Mouse (Mus musculus) hindbrain, embryonic 14.5 days (tissue): Measurements from ENCODE around the gene Disp3. TPM values are rescaled to one million over a fixed set of nuclear protein-coding genes. Genes with fewer than 3 reads are reported as not detected.

ENCODE experiments used
- ATAC-seq: fragments of 200-750 bp; cut with Nextera tagmentation; 2 replicates; pipeline ENCODE4 v1.8.0; 2017; ENCODE audit warnings: moderate number of reproducible peaks, mild to moderate bottlenecking, moderate TSS enrichment, moderate library complexity; ENCODE audit not compliant: low FRiP score
- DNase-seq: peaks from one replicate; pipeline ENCODE4 v3.0.0-alpha.2; 2015; ENCODE audit warnings: low spot score
- H3K27ac ChIP-seq: fragments of 300-500 bp; sonication (generic); 2 replicates; pipeline ENCODE4 v1.5.1; 2014; ENCODE audit warnings: mild to moderate bottlenecking, moderate library complexity
- H3K27me3 ChIP-seq: fragments of 300-500 bp; sonication (generic); 2 replicates; pipeline ENCODE4 v1.6.1; 2014; ENCODE audit warnings: mild to moderate bottlenecking, low read length, mixed read lengths; ENCODE audit not compliant: control insufficient read depth, insufficient read depth
- H3K36me3 ChIP-seq: fragments of 300-500 bp; sonication (generic); replicated peaks from 2 replicates; pipeline ENCODE4 v1.6.1; 2014; ENCODE audit not compliant: control insufficient read depth, insufficient read depth
- H3K4me1 ChIP-seq: fragments of 300-500 bp; sonication (generic); replicated peaks from 2 replicates; pipeline ENCODE4 v1.6.1; 2014; ENCODE audit warnings: antibody characterized with exemption, low read length, mixed read lengths; ENCODE audit not compliant: control insufficient read depth, insufficient read depth
- H3K4me2 ChIP-seq: fragments of 300-500 bp; sonication (generic); replicated peaks from 2 replicates; pipeline ENCODE4 v1.6.1; 2014; ENCODE audit warnings: mild to moderate bottlenecking, moderate library complexity
- H3K4me3 ChIP-seq: fragments of 300-500 bp; sonication (generic); replicated peaks from 2 replicates; pipeline ENCODE4 v1.5.1; 2014; ENCODE audit warnings: mild to moderate bottlenecking, low read length
- H3K9ac ChIP-seq: fragments of 300-500 bp; sonication (generic); 2 replicates; pipeline ENCODE4 v1.6.1; 2014
- H3K9me3 ChIP-seq: fragments of 300-500 bp; sonication (generic); 2 replicates; pipeline ENCODE4 v1.6.1; 2016; ENCODE audit warnings: low read length; ENCODE audit not compliant: control insufficient read depth
- WGBS: fragments of 180-500 bp; shearing (Covaris S2); extraction: QIAGEN DNeasy Blood & Tissue Kit; methylation state at CpG from one replicate; pipeline ENCODE4 v1.1.7; 2014; 5-methylcytosine and 5-hydroxymethylcytosine counted together
- polyA plus RNA-seq: library from polyadenylated mRNA; unstranded; fragments of >200 nt; fragmentation: Nextera tagmentation; extraction: Ambion mirVana; gene quantifications from 2 replicates; pipeline ENCODE4 v1.2.1, GENCODE M21; 2014

The Disp3 gene
- polyA plus RNA-seq, 1 experiment from 2014 or later: 16.6 TPM

DNA sequence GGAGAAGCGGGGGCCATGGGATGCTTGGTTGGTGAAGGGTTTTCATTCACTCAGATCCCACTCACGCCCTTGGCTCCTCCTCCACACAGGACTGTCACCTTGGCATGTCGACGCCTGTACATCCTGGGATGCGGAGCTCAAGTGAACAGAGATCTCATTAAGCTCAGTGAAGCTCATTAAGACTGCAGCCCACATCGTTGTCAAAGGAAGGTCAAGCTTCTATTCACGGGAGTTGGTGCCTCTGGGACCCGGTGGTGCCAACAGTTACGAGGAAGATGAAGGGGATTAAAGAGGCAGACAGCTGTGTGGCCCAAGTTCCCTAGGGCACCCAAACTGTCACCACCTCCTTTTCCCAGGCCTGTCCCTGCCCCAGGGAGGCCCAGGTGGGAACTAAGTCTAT lies 49.5 kb downstream of the Disp3 start:
- no peaks in the 10 kb centered on the region for H3K9me3 ChIP-seq
- H3K36me3 ChIP-seq: peaks cover 34% of the 10 kb centered on the region
- no peak overlapping the region for H3K9ac ChIP-seq
- no peak overlapping the region for H3K4me3 ChIP-seq
- no peak overlapping the region for H3K27ac ChIP-seq
- H3K4me2 ChIP-seq: no peak overlapping the region
- no peaks in the 10 kb centered on the region for H3K27me3 ChIP-seq
- 28% methylated on average over 9 of the region's 9 CpGs for WGBS
- H3K4me1 ChIP-seq: peaks cover 21% of the 10 kb centered on the region
- ATAC-seq (no peak), DNase-seq (no peak)

DNA sequence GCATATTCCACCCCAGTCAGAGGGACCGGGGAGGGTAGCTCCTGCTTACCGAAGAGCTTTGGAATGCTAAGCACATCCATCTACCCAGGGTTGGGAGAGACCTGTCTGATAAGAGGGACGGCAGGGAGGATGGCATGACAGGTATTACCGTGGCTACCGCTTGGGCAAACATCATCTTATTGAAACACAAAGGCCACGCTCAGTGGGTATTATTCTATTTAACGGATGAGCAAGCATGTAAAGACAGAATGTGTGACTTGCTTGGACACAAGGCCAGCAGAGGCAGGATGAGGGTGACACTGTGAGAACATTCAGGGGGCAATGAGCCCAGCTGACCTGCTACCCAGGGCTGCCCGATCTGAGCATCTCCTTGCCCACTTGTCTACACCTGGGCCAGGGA lies 51.1 kb downstream of the Disp3 start:
- H3K36me3 ChIP-seq: peaks cover 20% of the 10 kb centered on the region
- H3K27me3 ChIP-seq: no peaks in the 10 kb centered on the region
- peaks cover 24% of the 10 kb centered on the region for H3K4me1 ChIP-seq
- no peaks in the 10 kb centered on the region for H3K9me3 ChIP-seq
- H3K27ac ChIP-seq: no peak overlapping the region
- no peak overlapping the region for H3K4me3 ChIP-seq
- DNase-seq (no peak), ATAC-seq (no peak)
- H3K9ac ChIP-seq: no peak overlapping the region
- H3K4me2 ChIP-seq: no peak overlapping the region
- 40% methylated on average over 8 of the region's 8 CpGs for WGBS

DNA sequence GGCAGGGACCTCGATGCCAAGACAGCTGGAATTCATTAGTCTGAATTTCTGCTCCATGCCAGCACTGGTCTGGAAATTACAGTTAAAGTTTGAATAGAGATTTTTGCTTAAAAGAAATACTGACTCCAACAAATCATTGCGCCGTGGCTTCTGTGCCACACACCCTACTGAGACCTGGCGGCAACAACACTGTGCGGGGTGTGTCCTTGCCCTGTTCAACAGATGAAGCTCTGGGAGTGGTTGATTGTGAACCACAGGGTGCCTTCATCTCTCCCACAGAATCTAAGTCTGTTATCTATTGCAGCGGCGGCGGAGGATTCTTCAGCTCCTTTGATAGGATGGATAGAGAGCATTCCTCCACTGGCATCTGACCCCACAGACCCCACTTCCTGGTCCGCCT lies 54.7 kb downstream of the Disp3 start:
- no peak for DNase-seq
- no peak for ATAC-seq
- no peak overlapping the region for H3K9ac ChIP-seq
- WGBS: 77% methylated on average over 9 of the region's 9 CpGs
- no peaks in the 10 kb centered on the region for H3K9me3 ChIP-seq
- H3K4me1 ChIP-seq: peaks cover 18% of the 10 kb centered on the region
- no peak overlapping the region for H3K4me3 ChIP-seq
- no peaks in the 10 kb centered on the region for H3K36me3 ChIP-seq
- H3K27me3 ChIP-seq: 0 out of 2 replicates have a peak, but pooled peaks cover 4% of the 10 kb centered on the region
- peak overlapping the region; percentile 24; the same call in 1 of the 2 replicates for H3K27ac ChIP-seq
- no peak overlapping the region for H3K4me2 ChIP-seq

DNA sequence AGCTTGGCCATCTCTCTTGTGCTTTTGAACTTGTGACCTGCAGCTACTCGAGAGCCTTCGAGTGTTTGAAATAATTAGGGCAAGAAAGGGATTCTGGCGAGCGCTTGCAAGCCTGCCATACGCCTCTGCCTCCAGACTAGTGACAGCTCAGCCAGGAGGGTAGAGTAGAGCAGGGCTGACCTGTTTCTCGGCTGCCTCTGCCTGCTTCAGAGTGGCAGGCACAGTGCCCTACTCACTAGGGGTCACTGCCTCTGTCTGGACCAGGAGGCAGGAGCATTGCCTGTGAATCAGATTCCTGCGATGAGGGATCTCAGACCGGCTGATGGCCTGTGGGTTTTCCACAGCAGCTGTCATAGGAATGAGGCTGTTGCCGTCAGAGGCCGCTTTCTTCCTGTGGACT lies 55.1 kb downstream of the Disp3 start:
- no peak overlapping the region for H3K9ac ChIP-seq
- H3K4me1 ChIP-seq: peaks cover 14% of the 10 kb centered on the region; the same call in 1 of the 2 replicates
- H3K36me3 ChIP-seq: no peaks in the 10 kb centered on the region
- H3K27ac ChIP-seq: peak overlapping the region; percentile 24; the same call in 1 of the 2 replicates
- no peak overlapping the region for H3K4me2 ChIP-seq
- 0 out of 2 replicates have a peak, but pooled peaks cover 4% of the 10 kb centered on the region for H3K27me3 ChIP-seq
- H3K9me3 ChIP-seq: no peaks in the 10 kb centered on the region
- ATAC-seq (no peak), DNase-seq (no peak)
- WGBS: 36% methylated on average over 10 of the region's 10 CpGs
- no peak overlapping the region for H3K4me3 ChIP-seq

DNA sequence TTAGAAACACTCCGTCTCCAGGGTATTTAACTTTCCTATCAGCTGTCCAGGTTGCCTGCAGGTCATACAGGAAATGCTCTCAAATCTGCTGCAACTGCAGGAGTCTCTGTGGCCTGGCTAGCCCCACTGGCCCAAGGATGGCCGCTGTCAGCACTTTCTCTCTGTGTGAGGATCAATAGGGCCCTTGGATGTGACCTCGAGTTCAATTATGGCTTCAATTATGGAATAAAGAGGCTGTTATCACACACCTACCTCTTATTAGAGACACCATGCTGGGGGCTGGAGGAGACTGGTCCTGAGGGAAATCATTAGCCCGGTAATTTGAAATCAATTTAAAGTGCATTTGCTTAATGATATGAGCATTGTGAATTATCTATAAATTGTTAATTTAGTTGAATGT lies 55.6 kb downstream of the Disp3 start:
- no peaks in the 10 kb centered on the region for H3K36me3 ChIP-seq
- no peaks in the 10 kb centered on the region for H3K9me3 ChIP-seq
- DNase-seq: no peak
- WGBS: 56% methylated on average over 4 of the region's 4 CpGs
- peaks cover 9% of the 10 kb centered on the region; the same call in 1 of the 2 replicates for H3K4me1 ChIP-seq
- no peak for ATAC-seq
- H3K4me3 ChIP-seq: no peak overlapping the region
- H3K27ac ChIP-seq: no peak overlapping the region
- H3K9ac ChIP-seq: no peak overlapping the region
- no peak overlapping the region for H3K4me2 ChIP-seq
- H3K27me3 ChIP-seq: 0 out of 2 replicates have a peak, but pooled peaks cover 4% of the 10 kb centered on the region

DNA sequence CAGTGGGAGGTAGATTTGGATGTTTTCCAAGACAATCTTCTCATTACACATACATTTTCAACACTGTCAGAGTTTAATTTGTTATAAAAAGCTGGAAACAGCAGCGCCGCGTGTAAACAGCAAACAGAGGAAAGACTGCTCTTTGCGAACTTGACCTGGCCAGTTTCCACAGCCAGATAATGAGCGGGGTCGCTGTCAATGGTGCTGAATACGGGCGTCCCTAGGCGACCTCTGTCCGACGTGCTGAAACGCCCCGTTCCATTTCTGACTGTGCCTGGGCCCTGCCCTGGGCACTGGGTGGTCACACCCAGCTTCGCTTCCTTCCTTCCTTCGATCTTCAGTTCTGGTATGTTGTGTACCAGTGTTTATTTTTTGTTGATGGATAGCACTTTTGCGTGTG lies 58.1 kb downstream of the Disp3 start:
- Histone ChIP-seq H3K36me3 (no peaks in the 10 kb centered on the region), H3K4me2 (no peak overlapping the region), H3K9me3 (no peaks in the 10 kb centered on the region), H3K4me1 (peaks cover 7% of the 10 kb centered on the region; the same call in 1 of the 2 replicates), H3K27ac (no peak overlapping the region), H3K9ac (no peak overlapping the region), H3K27me3 (0 out of 2 replicates have a peak, but pooled peaks cover 4% of the 10 kb centered on the region), H3K4me3 (no peak overlapping the region)
- no peak for ATAC-seq
- WGBS: 7% methylated on average over 16 of the region's 16 CpGs
- DNase-seq: no peak

DNA sequence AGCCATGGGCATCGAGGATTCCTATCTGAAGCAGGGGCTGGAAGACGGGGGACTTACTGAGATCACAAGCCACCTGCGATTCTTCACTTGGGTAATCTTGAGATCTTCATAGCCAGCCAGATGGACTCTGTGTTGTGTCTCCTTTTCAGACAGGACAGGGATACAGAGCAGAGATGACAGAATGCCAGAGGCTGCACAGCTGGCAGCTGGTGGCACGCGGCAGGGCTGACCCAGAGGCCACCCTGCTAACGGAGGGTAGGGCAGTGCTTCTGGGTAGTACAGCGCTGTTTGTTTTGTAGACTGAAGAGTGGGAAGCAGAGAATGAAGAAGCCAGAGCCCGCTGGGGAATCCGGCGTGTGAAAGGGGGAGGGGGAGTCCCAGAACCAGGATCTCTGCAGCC lies 64.8 kb downstream of the Disp3 start:
- DNase-seq: no peak
- ATAC-seq: no peak
- Histone ChIP-seq H3K9me3 (no peaks in the 10 kb centered on the region), H3K9ac (no peak overlapping the region), H3K27me3 (peaks cover 3% of the 10 kb centered on the region; the same call in 1 of the 2 replicates), H3K4me3 (no peak overlapping the region), H3K4me1 (peaks cover 13% of the 10 kb centered on the region; the same call in 1 of the 2 replicates), H3K27ac (no peak overlapping the region), H3K4me2 (no peak overlapping the region), H3K36me3 (no peaks in the 10 kb centered on the region)
- 32% methylated on average over 10 of the region's 10 CpGs for WGBS

DNA sequence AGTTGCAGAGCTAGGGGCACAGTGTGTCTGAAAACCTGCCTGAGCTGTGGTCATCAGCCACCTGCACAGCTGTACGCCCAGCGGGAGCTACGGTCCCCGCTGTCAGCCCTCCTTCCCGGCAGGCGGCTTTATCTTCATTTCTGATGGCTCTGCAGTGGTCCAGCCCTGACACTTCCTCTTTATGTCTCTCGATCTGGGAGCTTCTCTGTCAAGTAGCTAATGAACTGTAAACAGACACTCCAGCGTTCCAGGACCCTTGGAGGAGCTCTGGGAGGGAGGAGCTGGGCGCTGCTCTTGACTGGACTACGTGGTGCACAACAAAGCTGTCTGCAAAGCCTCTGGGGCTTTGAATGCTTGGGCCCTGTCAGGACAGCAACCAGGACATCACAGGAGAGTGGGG lies 67.1 kb downstream of the Disp3 start:
- Histone ChIP-seq H3K4me2 (no peak overlapping the region), H3K4me1 (peaks cover 13% of the 10 kb centered on the region; the same call in 1 of the 2 replicates), H3K27ac (0 out of 2 replicates have a peak overlapping the region, but pooled peaks have one; percentile 12), H3K4me3 (no peak overlapping the region), H3K36me3 (no peaks in the 10 kb centered on the region), H3K27me3 (peaks cover 3% of the 10 kb centered on the region; the same call in 1 of the 2 replicates), H3K9ac (no peak overlapping the region), H3K9me3 (no peaks in the 10 kb centered on the region)
- ATAC-seq (no peak), DNase-seq (no peak)
- WGBS: 6% methylated on average over 10 of the region's 10 CpGs

DNA sequence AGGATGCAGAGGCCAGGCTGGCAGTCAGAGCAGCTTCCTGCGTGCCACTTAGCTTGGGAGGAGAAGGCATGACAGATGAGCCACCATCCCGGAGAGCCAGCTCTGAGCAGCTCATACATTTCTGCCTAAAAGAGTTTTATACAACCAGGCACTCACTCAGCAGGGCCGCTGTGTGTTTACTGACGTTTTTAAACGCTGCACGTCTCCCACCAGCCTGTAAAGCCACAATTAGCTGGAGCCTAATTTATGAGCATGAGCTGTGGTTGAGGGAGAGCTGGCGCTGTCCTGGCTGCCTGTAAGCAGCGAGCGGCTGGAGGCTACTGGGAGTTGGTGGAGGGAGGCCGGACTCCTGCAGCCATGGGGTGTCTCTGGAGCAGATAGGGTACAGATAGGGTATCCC lies 69.5 kb downstream of the Disp3 start:
- Histone ChIP-seq H3K36me3 (no peaks in the 10 kb centered on the region), H3K9me3 (no peaks in the 10 kb centered on the region), H3K9ac (no peak overlapping the region), H3K4me1 (peaks cover 27% of the 10 kb centered on the region), H3K27ac (0 out of 2 replicates have a peak overlapping the region, but pooled peaks have one; percentile 10), H3K4me2 (no peak overlapping the region), H3K4me3 (no peak overlapping the region), H3K27me3 (peaks cover 3% of the 10 kb centered on the region; the same call in 1 of the 2 replicates)
- 26% methylated on average over 10 of the region's 10 CpGs for WGBS
- DNase-seq (no peak), ATAC-seq (no peak)
